Mouse (Mus musculus) hindbrain, embryonic 14.5 days (tissue): ENCODE results near the gene Myl3. TPM values are rescaled to one million over a fixed set of nuclear protein-coding genes. Genes with fewer than 3 reads are reported as not detected.

Source experiments
- ATAC-seq: fragments of 200-750 bp; cut with Nextera tagmentation; 2 replicates; pipeline ENCODE4 v1.8.0; 2017; ENCODE audit warnings: moderate number of reproducible peaks, mild to moderate bottlenecking, moderate TSS enrichment, moderate library complexity; ENCODE audit not compliant: low FRiP score
- DNase-seq: peaks from one replicate; pipeline ENCODE4 v3.0.0-alpha.2; 2015; ENCODE audit warnings: low spot score
- H3K27ac ChIP-seq: fragments of 300-500 bp; sonication (generic); 2 replicates; pipeline ENCODE4 v1.5.1; 2014; ENCODE audit warnings: mild to moderate bottlenecking, moderate library complexity
- H3K27me3 ChIP-seq: fragments of 300-500 bp; sonication (generic); 2 replicates; pipeline ENCODE4 v1.6.1; 2014; ENCODE audit warnings: mild to moderate bottlenecking, low read length, mixed read lengths; ENCODE audit not compliant: control insufficient read depth, insufficient read depth
- H3K36me3 ChIP-seq: fragments of 300-500 bp; sonication (generic); replicated peaks from 2 replicates; pipeline ENCODE4 v1.6.1; 2014; ENCODE audit not compliant: control insufficient read depth, insufficient read depth
- H3K4me1 ChIP-seq: fragments of 300-500 bp; sonication (generic); replicated peaks from 2 replicates; pipeline ENCODE4 v1.6.1; 2014; ENCODE audit warnings: antibody characterized with exemption, low read length, mixed read lengths; ENCODE audit not compliant: control insufficient read depth, insufficient read depth
- H3K4me2 ChIP-seq: fragments of 300-500 bp; sonication (generic); replicated peaks from 2 replicates; pipeline ENCODE4 v1.6.1; 2014; ENCODE audit warnings: mild to moderate bottlenecking, moderate library complexity
- H3K4me3 ChIP-seq: fragments of 300-500 bp; sonication (generic); replicated peaks from 2 replicates; pipeline ENCODE4 v1.5.1; 2014; ENCODE audit warnings: mild to moderate bottlenecking, low read length
- H3K9ac ChIP-seq: fragments of 300-500 bp; sonication (generic); 2 replicates; pipeline ENCODE4 v1.6.1; 2014
- H3K9me3 ChIP-seq: fragments of 300-500 bp; sonication (generic); 2 replicates; pipeline ENCODE4 v1.6.1; 2016; ENCODE audit warnings: low read length; ENCODE audit not compliant: control insufficient read depth
- WGBS: fragments of 180-500 bp; shearing (Covaris S2); extraction: QIAGEN DNeasy Blood & Tissue Kit; methylation state at CpG from one replicate; pipeline ENCODE4 v1.1.7; 2014; 5-methylcytosine and 5-hydroxymethylcytosine counted together
- polyA plus RNA-seq: library from polyadenylated mRNA; unstranded; fragments of >200 nt; fragmentation: Nextera tagmentation; extraction: Ambion mirVana; gene quantifications from 2 replicates; pipeline ENCODE4 v1.2.1, GENCODE M21; 2014

Myl3 gene
- polyA plus RNA-seq, 1 experiment from 2014 or later: 0.43 TPM

DNA sequence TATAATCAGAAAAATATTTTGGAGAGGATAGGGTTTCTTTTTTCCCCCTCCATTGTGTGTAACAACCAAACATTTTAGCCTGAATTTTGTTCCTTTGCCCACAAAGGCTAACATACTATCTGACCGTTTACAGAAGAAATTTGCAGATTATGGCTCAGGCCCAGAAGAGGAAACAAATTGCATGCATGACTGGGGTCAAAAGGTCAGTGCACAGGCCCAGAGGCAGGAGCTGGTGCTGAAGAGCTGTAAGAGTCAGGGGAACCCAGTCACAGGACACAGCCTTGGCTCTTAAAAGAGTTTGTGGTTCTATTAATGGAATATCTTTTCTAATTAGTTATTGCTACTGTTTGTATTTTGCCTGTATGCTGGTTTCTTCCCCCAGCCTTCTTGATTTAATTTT is 42.0 kb downstream of the Myl3 start:
- Histone ChIP-seq H3K27ac (no peak overlapping the region), H3K9me3 (no peaks in the 10 kb centered on the region), H3K4me1 (peaks cover 8% of the 10 kb centered on the region), H3K27me3 (no peaks in the 10 kb centered on the region), H3K4me2 (no peak overlapping the region), H3K4me3 (no peak overlapping the region), H3K9ac (no peak overlapping the region), H3K36me3 (no peaks in the 10 kb centered on the region)
- no peak for ATAC-seq
- DNase-seq: no peak
- WGBS: 29% methylated on average over 1 of the region's 1 CpGs

DNA sequence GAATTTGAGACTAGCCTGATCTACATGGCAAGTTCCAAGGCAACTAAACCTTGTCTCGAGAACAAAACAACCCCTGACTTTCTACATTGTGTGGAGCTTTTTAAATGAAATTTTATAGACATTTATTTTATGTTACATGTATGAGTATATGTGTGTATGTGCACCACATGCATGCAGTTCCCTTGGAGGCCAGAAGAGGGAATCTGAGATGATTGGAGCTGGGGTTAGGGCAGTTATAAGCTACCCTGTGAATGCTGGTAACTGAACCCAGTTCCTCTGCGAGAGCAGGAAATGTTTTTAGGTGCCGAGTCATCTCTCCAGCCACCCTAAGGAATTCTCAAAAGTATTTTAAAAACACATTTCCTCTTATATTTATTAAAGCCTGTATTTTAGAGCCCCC is 46.5 kb downstream of the Myl3 start:
- no peak overlapping the region for H3K9ac ChIP-seq
- H3K27ac ChIP-seq: no peak overlapping the region
- no peak overlapping the region for H3K4me2 ChIP-seq
- H3K27me3 ChIP-seq: no peaks in the 10 kb centered on the region
- no peaks in the 10 kb centered on the region for H3K36me3 ChIP-seq
- WGBS: 92% methylated on average over 3 of the region's 3 CpGs
- no peaks in the 10 kb centered on the region for H3K4me1 ChIP-seq
- DNase-seq (no peak), ATAC-seq (no peak)
- no peak overlapping the region for H3K4me3 ChIP-seq
- H3K9me3 ChIP-seq: no peaks in the 10 kb centered on the region

DNA sequence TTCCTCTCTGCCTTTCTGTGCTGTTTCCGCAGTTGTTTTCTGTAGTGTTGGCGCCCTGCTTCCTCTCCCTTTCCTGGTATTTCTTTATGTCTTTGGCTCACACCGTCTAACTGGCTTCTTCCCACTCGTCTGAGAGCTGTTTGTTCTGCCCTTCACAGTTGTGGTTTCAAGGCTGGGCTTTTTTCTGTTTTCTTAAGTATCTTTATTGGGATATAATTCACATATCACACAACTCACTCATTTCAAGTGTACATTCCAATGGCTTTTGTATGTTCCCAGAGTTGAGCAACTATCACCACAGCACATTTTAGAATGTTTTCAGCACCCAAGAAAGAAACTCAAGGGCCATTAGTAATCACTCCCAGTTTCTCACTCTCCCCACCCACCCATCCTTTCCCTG is 48.8 kb downstream of the Myl3 start:
- WGBS: 81% methylated on average over 4 of the region's 4 CpGs
- no peak for ATAC-seq
- H3K4me1 ChIP-seq: no peaks in the 10 kb centered on the region
- H3K36me3 ChIP-seq: no peaks in the 10 kb centered on the region
- no peak for DNase-seq
- H3K9ac ChIP-seq: no peak overlapping the region
- H3K27ac ChIP-seq: no peak overlapping the region
- H3K27me3 ChIP-seq: no peaks in the 10 kb centered on the region
- no peaks in the 10 kb centered on the region for H3K9me3 ChIP-seq
- H3K4me2 ChIP-seq: no peak overlapping the region
- no peak overlapping the region for H3K4me3 ChIP-seq

DNA sequence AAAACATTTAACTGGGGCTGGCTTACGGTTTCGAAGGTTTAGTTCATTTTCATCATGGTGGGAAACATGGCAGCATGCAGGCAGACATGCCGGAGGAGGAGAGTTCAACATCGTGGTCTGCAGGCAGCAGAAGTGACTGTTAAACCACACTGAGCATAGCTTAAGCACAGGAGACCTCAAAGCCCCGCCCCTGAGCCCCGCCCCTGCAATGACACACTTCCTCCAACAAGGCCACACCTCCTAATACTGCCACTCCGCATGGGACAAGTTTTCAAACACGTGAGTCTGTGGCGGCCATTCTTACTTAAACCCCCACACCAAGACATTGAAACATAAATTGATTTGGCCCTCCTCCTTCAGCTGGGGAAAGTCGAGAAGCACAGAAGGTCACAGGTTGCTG is 55.4 kb downstream of the Myl3 start:
- WGBS: 86% methylated on average over 10 of the region's 10 CpGs
- Histone ChIP-seq H3K9me3 (no peaks in the 10 kb centered on the region), H3K4me3 (no peak overlapping the region), H3K9ac (no peak overlapping the region), H3K27ac (no peak overlapping the region), H3K4me1 (no peaks in the 10 kb centered on the region), H3K36me3 (no peaks in the 10 kb centered on the region), H3K27me3 (no peaks in the 10 kb centered on the region), H3K4me2 (no peak overlapping the region)
- DNase-seq (no peak), ATAC-seq (no peak)

DNA sequence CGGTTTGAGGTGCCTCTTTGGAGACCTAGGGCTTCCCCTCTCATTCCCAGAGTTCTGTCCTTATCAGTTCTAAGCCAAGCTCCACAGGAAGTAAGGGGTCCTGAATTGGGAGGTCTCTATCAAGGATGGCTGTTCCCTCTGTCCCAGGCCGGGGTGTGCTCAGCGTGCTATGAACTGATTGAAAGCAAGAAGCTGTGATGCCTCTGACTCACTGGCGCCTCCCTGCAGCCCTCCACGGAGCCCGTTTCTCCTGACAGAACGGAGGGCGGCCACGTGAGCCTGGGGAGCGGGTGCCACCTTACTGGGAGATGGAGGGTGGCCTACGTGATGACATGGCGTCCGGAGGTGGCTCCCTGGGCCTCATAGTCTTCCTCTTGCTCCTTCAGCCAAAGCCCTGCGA is 56.2 kb downstream of the Myl3 start, which contains the start of gene Prss42:
Prss42 (plus strand) TSS at position 301 of the 400 bp plus-strand sequence.
- WGBS: 90% methylated on average over 14 of the region's 14 CpGs
- H3K27me3 ChIP-seq: no peaks in the 10 kb centered on the region
- no peak within 1 kb of the TSS for H3K27ac ChIP-seq
- H3K4me3 ChIP-seq: no peak within 1 kb of the TSS
- no peak within 1 kb of the TSS for H3K4me2 ChIP-seq
- H3K9ac ChIP-seq: no peak within 1 kb of the TSS
- H3K4me1 ChIP-seq: no peaks in the 10 kb centered on the region
- no peaks in the 10 kb centered on the region for H3K36me3 ChIP-seq
- no peaks in the 10 kb centered on the region for H3K9me3 ChIP-seq
- no peak for ATAC-seq
- DNase-seq: no peak

DNA sequence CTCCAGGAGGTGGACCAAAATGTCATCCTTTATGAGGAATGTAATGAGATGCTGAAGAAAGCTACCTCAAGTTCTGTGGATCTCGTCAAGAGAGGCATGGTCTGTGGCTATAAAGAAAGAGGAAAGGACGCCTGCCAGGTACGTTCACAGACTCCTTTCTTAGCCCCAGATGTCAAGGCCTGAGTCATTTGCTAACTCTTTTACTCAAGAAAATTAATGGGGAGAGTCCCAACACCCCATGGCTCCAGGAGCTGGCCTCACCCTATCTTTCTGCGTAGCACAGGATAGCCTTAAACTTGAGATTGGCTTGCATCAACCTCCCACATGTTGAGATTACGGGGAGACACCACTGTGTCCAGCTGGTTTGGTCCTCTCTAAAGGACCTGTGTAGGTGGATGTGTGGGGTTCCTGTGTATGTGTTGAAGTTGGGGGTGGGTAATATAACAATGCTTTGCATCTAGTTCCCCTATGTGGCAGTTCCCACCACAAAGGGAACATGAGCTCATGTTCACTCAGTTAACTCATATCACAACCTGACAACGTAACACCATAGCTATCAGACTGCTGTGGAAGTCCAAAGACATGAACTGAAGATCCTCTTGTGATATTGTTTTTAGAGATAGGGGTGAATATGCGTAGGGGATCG is 59.3 kb downstream of the Myl3 start:
- Histone ChIP-seq H3K9ac (no peak overlapping the region), H3K4me1 (no peaks in the 10 kb centered on the region), H3K4me2 (no peak overlapping the region), H3K36me3 (no peaks in the 10 kb centered on the region), H3K9me3 (no peaks in the 10 kb centered on the region), H3K4me3 (no peak overlapping the region), H3K27me3 (no peaks in the 10 kb centered on the region), H3K27ac (no peak overlapping the region)
- ATAC-seq (no peak), DNase-seq (no peak)
- WGBS: 91% methylated on average over 8 of the region's 8 CpGs

DNA sequence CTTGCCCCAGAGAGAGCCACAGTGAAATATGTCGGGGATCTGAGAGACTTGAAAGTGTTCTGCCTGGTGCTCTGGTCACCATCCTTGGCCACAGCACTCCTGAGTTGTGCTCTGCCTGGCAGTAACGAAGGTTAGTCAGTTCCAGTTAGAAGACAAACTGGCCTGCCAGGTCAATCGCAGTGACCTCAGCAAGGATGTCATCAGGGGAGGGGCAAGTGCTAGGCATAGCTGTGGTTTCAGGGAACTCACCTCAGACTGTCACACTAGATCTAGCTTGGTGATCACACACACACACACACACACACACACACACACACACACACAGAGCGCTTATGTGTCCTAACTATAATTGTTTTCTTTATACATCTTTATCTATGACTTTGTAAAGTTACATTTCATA is 61.6 kb downstream of the Myl3 start:
- Histone ChIP-seq H3K4me3 (no peak overlapping the region), H3K9ac (no peak overlapping the region), H3K4me2 (no peak overlapping the region), H3K27me3 (no peaks in the 10 kb centered on the region), H3K9me3 (no peaks in the 10 kb centered on the region), H3K36me3 (no peaks in the 10 kb centered on the region), H3K27ac (no peak overlapping the region), H3K4me1 (no peaks in the 10 kb centered on the region)
- no peak for DNase-seq
- 76% methylated on average over 4 of the region's 4 CpGs for WGBS
- no peak for ATAC-seq

DNA sequence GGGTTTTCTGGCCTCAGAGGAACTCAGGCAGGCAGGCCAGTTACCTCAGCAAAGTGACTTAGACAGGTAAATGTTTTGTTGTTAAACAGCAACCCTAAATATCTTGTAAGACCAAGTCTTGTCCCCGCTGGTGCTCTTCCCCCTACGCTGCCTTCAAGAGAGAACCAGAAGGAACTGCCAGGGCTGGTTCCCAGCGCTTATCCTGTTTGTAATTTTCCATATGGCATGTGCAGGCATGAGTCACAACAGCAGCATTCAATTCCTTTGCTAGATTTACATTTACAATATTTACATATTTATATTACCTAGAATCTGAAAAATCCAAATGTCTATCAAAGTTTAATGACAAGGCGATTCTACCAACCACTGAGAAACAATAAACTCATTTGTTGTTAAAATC is 68.4 kb downstream of the Myl3 start:
- H3K9ac ChIP-seq: no peak overlapping the region
- no peaks in the 10 kb centered on the region for H3K36me3 ChIP-seq
- H3K9me3 ChIP-seq: no peaks in the 10 kb centered on the region
- H3K4me1 ChIP-seq: no peaks in the 10 kb centered on the region
- H3K4me3 ChIP-seq: no peak overlapping the region
- 91% methylated on average over 4 of the region's 4 CpGs for WGBS
- H3K4me2 ChIP-seq: no peak overlapping the region
- no peak overlapping the region for H3K27ac ChIP-seq
- no peak for ATAC-seq
- no peak for DNase-seq
- no peaks in the 10 kb centered on the region for H3K27me3 ChIP-seq

DNA sequence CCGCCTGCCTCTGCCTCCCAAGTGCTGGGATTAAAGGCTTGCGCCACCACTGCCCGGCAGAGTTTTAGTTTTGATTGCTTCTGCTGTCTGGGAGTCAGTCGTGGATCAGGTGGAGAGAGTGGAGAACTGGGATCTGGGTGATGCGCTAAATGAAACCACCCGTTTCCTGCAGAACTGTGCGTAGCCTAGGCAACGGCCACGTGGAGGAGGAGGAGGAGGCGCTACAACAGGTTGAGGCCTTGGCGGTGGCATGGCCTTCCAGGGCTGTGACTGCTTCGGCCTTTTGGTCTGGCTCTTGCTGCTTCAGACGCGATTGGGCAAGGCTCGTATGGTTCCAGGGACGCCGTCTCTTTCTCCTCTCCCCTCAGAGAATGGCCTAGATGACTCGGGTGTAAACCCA is 72.1 kb downstream of the Myl3 start, which contains the start of gene Prss44:
Prss44 (plus strand) TSS at position 206 of the 400 bp plus-strand sequence.
- Histone ChIP-seq H3K9me3 (no peaks in the 10 kb centered on the region), H3K4me3 (no peak within 1 kb of the TSS), H3K4me2 (no peak within 1 kb of the TSS), H3K36me3 (no peaks in the 10 kb centered on the region), H3K27ac (no peak within 1 kb of the TSS), H3K4me1 (no peaks in the 10 kb centered on the region), H3K9ac (no peak within 1 kb of the TSS), H3K27me3 (no peaks in the 10 kb centered on the region)
- no peak for DNase-seq
- 64% methylated on average over 17 of the region's 18 CpGs for WGBS
- no peak for ATAC-seq
